Mouse (Mus musculus): Measurements from ENCODE around the gene Hs3st2.

GRCm38 (mm10) chr7:121516727-121517126 is 125.1 kb downstream of the Hs3st2 start:
- TF ChIP-seq CTCF (IDR thresholded peaks at IDR 0.05): no peak
- no peak for TF ChIP-seq EP300 (IDR thresholded peaks at IDR 0.05)

Measured in lung, postnatal 0 days (tissue).